Mouse (Mus musculus): Measurements from ENCODE around the gene Rdh12.

DNA sequence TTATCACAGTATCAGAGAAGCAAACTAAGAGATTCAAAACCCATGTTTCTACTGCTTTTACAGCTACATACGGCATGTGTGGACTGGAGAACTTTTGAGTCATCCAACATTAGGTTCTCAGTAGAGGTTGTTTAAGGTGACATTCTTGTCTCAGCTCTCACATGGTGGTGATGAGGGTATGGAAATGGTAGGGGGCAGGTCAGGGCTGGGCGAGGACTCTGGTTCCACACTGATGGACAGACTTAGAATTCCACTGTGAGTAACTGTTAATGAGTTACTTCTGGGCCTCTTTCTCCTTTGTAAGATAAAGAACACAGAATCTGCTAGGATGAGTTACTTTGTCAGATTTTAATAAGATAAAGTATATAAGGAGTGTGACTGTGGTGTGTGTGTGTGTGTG lies 51.4 kb downstream of the Rdh12 start:
- no peak for TF ChIP-seq CTCF (conservative IDR thresholded peaks at IDR 0.05 in 1 of 2, IDR thresholded peaks at IDR 0.05 in 1 of 2; ENCODE audit: low read depth in 2 of 2, low read length in 2 of 2)
- no peak for TF ChIP-seq KAT2A (IDR thresholded peaks at IDR 0.05; ENCODE audit: insufficient replicate concordance, low read length)
- TF ChIP-seq ZMIZ1 (IDR thresholded peaks at IDR 0.05; ENCODE audit: low read depth, low read length): no peak
- TF ChIP-seq MAZ (IDR thresholded peaks at IDR 0.05; ENCODE audit: low read depth, low read length): no peak
- no peak for TF ChIP-seq POLR2A (IDR thresholded peaks at IDR 0.05; ENCODE audit: low read depth, low read length)
- no peak for TF ChIP-seq CHD1 (IDR thresholded peaks at IDR 0.05; ENCODE audit: low read depth, low read length)
- no peak for TF ChIP-seq JUN (IDR thresholded peaks at IDR 0.05; ENCODE audit: insufficient read depth, low read depth, low read length)
- no peak for TF ChIP-seq POLR2AphosphoS2 (IDR thresholded peaks at IDR 0.05; ENCODE audit: low read depth, low read length)
- no peak for TF ChIP-seq MAX (IDR thresholded peaks at IDR 0.05; ENCODE audit: low read length)
- no peak for TF ChIP-seq ZC3H11A (IDR thresholded peaks at IDR 0.05; ENCODE audit: low read depth, low read length)
- TF ChIP-seq TBP (conservative IDR thresholded peaks at IDR 0.05; ENCODE audit: low read depth, low read length): no peak
- TF ChIP-seq HCFC1 (IDR thresholded peaks at IDR 0.05; ENCODE audit: low read depth, low read length): no peak
- TF ChIP-seq RCOR1 (conservative IDR thresholded peaks at IDR 0.05; ENCODE audit: low read depth, low read length): no peak
- TF ChIP-seq USF2 (conservative IDR thresholded peaks at IDR 0.05; ENCODE audit: low read depth, low read length): no peak
